Mouse (Mus musculus): ENCODE data around the gene Ell2. TPM values are rescaled to one million over a fixed set of nuclear protein-coding genes. Genes with fewer than 3 reads are reported as not detected.
A peak's percentile ranks its signal among the peaks of the same experiment; 100 is the strongest.

The Ell2 gene
- polyA plus RNA-seq, 1 experiment from 2014 or later: 13.6 TPM

DNA sequence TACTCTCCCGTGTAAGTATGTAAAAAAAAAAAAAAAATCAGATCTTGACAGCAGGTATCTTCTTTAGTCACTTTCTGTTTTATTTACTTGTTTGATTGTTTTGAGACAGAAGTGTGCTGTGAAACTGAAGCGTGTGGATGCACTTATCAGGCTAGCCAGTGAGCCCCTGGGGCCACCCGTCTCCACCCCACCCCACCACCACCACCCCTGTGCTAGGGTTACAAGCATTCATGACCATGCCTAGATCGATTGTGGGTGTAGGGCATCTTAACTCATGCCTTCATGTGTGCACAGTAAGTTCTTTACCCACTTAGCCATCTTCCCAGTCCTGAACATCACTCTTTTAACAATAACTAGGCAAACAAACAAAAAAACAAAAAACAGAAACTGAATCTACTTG, 13.1 kb downstream of the Ell2 start:
- DNase-seq (ENCODE audit: low spot score) (no peak), ATAC-seq (ENCODE audit: low read depth) (no peak)
- no peaks in the 10 kb centered on the region for H3K27me3 ChIP-seq (replicated peaks; ENCODE audit: control insufficient read depth, insufficient read depth, low read length)
- no peak overlapping the region for H3K4me3 ChIP-seq (ENCODE audit: low read depth, low read length)
- no peaks in the 10 kb centered on the region for H3K36me3 ChIP-seq (ENCODE audit: control insufficient read depth, insufficient read depth, low read length)
- H3K4me1 ChIP-seq (ENCODE audit: control insufficient read depth, insufficient read depth, low read length): no peaks in the 10 kb centered on the region
- H3K27ac ChIP-seq (replicated peaks; ENCODE audit: low read depth, low read length): no peak overlapping the region
- no peaks in the 10 kb centered on the region for H3K9me3 ChIP-seq (ENCODE audit: control insufficient read depth, low read length)
- no peak overlapping the region for H3K4me2 ChIP-seq (ENCODE audit: low read depth, low read length)
- 74% methylated on average over 4 of the region's 4 CpGs for WGBS
- no peak overlapping the region for H3K9ac ChIP-seq (ENCODE audit: low read depth, low read length)

DNA sequence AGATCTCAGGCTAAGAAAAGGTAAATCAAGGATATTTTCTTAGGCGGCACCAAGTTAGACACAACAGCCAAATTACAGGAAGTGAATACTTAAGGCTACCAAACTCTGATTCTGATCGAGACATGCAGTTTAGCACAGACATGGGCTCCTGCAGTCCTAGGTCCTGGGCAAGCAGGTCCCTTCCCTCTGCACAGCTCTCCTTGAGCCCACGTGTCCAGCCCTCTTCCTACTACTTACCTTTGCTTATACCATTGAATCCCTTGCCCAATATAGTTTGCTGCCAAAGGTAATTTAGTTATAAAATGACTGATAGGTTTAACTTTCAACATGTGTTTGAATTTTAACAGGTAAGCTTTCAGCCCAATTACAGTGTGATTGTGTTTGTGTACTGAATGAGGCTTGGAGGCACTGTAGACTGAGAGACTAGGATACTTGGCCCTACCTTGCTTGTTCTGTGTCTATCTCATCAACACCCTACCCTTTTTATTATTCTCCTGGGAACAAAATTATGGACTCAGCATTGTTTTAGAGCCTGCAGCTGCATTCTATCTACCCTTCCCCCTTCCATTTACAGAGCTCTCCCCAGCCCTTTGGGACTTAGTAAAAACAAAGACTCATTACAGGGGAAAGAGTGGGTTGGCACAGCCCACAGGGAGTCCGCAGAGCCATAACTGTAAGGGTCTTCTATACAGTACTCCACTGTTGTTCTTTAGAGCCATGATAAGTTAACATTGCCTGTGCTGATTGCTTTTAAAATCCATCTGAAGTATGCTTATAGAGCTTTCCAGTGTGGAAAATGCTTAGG, 20.2 kb downstream of the Ell2 start:
- Histone ChIP-seq H3K4me2 (ENCODE audit: low read depth, low read length) (no peak overlapping the region), H3K27me3 (replicated peaks; ENCODE audit: control insufficient read depth, insufficient read depth, low read length) (no peaks in the 10 kb centered on the region), H3K36me3 (ENCODE audit: control insufficient read depth, insufficient read depth, low read length) (no peaks in the 10 kb centered on the region), H3K27ac (replicated peaks; ENCODE audit: low read depth, low read length) (no peak overlapping the region), H3K4me1 (ENCODE audit: control insufficient read depth, insufficient read depth, low read length) (no peaks in the 10 kb centered on the region; the same call in 1 of the 2 replicates), H3K9me3 (ENCODE audit: control insufficient read depth, low read length) (no peaks in the 10 kb centered on the region), H3K4me3 (ENCODE audit: low read depth, low read length) (no peak overlapping the region), H3K9ac (ENCODE audit: low read depth, low read length) (no peak overlapping the region)
- DNase-seq (ENCODE audit: low spot score): no peak
- peak; percentile 63; the same call in 1 of the 2 replicates for ATAC-seq (ENCODE audit: low read depth)
- WGBS: 41% methylated on average over 4 of the region's 4 CpGs

DNA sequence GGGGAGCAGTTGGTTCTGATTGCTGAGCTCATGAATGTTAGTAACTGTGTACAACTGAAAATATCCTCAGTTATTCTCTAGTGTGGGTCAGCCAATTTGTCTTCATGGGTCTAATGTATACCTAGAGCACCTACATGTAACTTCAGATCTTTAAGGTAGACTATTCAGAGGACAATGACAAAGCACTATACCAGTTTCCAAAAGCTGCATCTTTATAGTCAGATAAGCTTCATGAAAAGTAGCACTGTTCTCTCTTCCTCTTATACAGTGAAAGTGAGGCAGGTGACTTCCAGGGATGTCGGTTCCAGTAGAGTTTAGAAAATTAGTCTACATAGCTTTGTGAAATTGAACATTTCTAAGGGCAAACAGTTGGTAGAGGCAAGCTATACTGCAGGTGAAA, 21.4 kb downstream of the Ell2 start:
- no peak for ATAC-seq (ENCODE audit: low read depth)
- H3K4me1 ChIP-seq (ENCODE audit: control insufficient read depth, insufficient read depth, low read length): no peaks in the 10 kb centered on the region; the same call in 1 of the 2 replicates

DNA sequence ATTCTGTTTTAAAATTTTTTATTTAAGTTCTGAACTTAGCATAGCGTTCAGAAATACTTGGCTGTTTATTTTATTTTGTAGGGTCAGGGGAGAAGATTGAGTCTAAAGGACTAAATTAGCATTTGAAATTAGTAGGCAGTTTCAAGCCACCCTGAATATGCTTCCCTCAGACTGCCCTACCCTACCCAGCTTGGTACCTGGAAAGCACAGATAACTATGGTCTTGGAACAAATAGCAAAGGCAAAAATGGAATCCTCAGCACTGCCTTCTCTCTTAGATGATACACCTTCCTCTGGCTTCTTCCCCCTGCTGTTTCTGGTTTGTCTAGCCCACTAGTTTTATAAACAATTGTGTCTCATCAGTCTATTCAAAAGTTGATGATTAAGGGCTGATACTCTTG, 23.3 kb downstream of the Ell2 start:
- Histone ChIP-seq H3K4me1 (ENCODE audit: control insufficient read depth, insufficient read depth, low read length) (no peaks in the 10 kb centered on the region; the same call in 1 of the 2 replicates), H3K27ac (replicated peaks; ENCODE audit: low read depth, low read length) (no peak overlapping the region), H3K36me3 (ENCODE audit: control insufficient read depth, insufficient read depth, low read length) (no peaks in the 10 kb centered on the region), H3K4me2 (ENCODE audit: low read depth, low read length) (no peak overlapping the region), H3K4me3 (ENCODE audit: low read depth, low read length) (no peak overlapping the region), H3K27me3 (replicated peaks; ENCODE audit: control insufficient read depth, insufficient read depth, low read length) (no peaks in the 10 kb centered on the region), H3K9ac (ENCODE audit: low read depth, low read length) (no peak overlapping the region), H3K9me3 (ENCODE audit: control insufficient read depth, low read length) (no peaks in the 10 kb centered on the region)
- WGBS: 81% methylated on average over 1 of the region's 1 CpGs
- no peak for DNase-seq (ENCODE audit: low spot score)
- ATAC-seq (ENCODE audit: low read depth): no peak

More for the DNA sequence above, 21.4 kb downstream of the Ell2 start:
- no peak overlapping the region for H3K9ac ChIP-seq (ENCODE audit: low read depth, low read length)
- no peak for DNase-seq (ENCODE audit: low spot score)
- H3K36me3 ChIP-seq (ENCODE audit: control insufficient read depth, insufficient read depth, low read length): no peaks in the 10 kb centered on the region
- 82% methylated on average over 1 of the region's 1 CpGs for WGBS
- no peak overlapping the region for H3K4me3 ChIP-seq (ENCODE audit: low read depth, low read length)
- H3K27me3 ChIP-seq (replicated peaks; ENCODE audit: control insufficient read depth, insufficient read depth, low read length): no peaks in the 10 kb centered on the region
- no peak overlapping the region for H3K4me2 ChIP-seq (ENCODE audit: low read depth, low read length)
- H3K9me3 ChIP-seq (ENCODE audit: control insufficient read depth, low read length): no peaks in the 10 kb centered on the region
- no peak overlapping the region for H3K27ac ChIP-seq (replicated peaks; ENCODE audit: low read depth, low read length)

DNA sequence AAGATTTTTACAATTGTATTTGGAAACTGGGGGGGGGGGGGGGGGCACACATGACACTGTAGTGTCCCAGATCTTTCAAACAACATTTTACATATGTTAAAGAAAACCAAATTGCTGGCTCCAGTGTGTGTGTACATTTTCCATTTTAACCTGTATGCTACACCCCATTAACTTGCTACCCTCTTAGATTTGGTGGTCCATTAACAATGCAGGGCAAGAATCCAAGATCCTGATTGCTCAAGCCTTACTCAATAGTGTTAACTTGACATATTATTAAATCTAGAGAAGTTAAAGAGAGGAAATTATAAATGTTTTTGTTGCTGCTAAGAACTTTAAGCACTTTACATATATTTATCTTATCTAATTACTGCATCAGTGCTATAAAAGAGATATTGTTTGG, 24.2 kb downstream of the Ell2 start:
- H3K27ac ChIP-seq (replicated peaks; ENCODE audit: low read depth, low read length): no peak overlapping the region
- H3K27me3 ChIP-seq (replicated peaks; ENCODE audit: control insufficient read depth, insufficient read depth, low read length): no peaks in the 10 kb centered on the region
- ATAC-seq (ENCODE audit: low read depth) (no peak), DNase-seq (ENCODE audit: low spot score) (no peak)
- H3K9ac ChIP-seq (ENCODE audit: low read depth, low read length): no peak overlapping the region
- no peaks in the 10 kb centered on the region for H3K9me3 ChIP-seq (ENCODE audit: control insufficient read depth, low read length)
- H3K4me2 ChIP-seq (ENCODE audit: low read depth, low read length): no peak overlapping the region
- no peaks in the 10 kb centered on the region; the same call in 1 of the 2 replicates for H3K4me1 ChIP-seq (ENCODE audit: control insufficient read depth, insufficient read depth, low read length)
- H3K4me3 ChIP-seq (ENCODE audit: low read depth, low read length): no peak overlapping the region
- no peaks in the 10 kb centered on the region for H3K36me3 ChIP-seq (ENCODE audit: control insufficient read depth, insufficient read depth, low read length)

DNA sequence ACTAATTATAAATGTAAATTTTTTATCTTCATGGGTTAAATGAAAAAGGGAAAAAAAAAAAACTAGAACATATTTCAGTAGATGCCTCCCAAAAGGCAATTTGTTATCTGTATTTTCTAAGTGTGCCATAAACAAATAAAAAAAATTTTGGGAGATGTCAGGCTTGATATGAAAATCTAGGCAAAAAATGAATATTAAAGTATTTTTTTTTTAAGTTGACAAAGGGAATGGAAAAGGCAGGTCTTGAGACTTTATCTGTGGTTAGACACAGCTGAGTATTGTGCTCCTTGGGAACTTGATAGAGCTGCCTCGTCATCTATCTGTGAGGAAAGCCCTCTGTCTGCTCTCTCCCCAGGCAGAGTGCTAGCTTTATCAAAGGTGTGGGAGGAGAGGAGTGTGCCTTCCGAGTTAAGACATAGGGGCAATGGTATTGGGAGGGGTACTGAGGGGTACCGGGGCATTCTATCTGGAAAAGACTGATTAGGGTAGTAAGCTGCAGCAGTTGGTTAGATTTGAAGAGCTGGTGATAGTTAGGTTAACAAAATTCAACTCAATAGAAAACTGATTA, 27.1 kb downstream of the Ell2 start:
- Histone ChIP-seq H3K9ac (ENCODE audit: low read depth, low read length) (no peak overlapping the region), H3K4me2 (ENCODE audit: low read depth, low read length) (no peak overlapping the region), H3K4me3 (ENCODE audit: low read depth, low read length) (no peak overlapping the region), H3K9me3 (ENCODE audit: control insufficient read depth, low read length) (no peaks in the 10 kb centered on the region), H3K27ac (replicated peaks; ENCODE audit: low read depth, low read length) (no peak overlapping the region), H3K4me1 (ENCODE audit: control insufficient read depth, insufficient read depth, low read length) (peaks cover 3% of the 10 kb centered on the region; the same call in 1 of the 2 replicates), H3K36me3 (ENCODE audit: control insufficient read depth, insufficient read depth, low read length) (no peaks in the 10 kb centered on the region), H3K27me3 (replicated peaks; ENCODE audit: control insufficient read depth, insufficient read depth, low read length) (no peaks in the 10 kb centered on the region)
- no peak for DNase-seq (ENCODE audit: low spot score)
- no peak for ATAC-seq (ENCODE audit: low read depth)
- 63% methylated on average over 3 of the region's 3 CpGs for WGBS

DNA sequence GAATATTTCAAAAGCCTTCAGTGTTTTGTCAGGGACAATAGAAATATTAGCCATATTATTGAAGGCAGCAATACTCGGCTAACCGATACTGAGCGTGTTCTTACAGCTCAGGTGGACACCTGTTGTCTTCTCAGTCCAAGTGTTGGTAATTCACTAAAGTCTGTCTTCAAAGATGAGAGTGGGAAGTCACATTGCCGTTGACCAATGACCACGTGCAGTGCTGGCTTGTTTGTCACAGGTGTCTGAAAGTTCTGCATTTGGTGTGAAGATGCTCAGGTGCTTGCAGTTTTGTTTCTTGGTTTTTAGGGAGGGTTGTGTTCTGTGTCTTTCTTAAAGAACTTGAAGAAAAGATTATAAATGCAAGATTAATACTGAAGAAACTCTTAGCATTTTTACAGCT, 27.7 kb downstream of the Ell2 start:
- no peak overlapping the region for H3K27ac ChIP-seq (replicated peaks; ENCODE audit: low read depth, low read length)
- no peak overlapping the region for H3K4me3 ChIP-seq (ENCODE audit: low read depth, low read length)
- ATAC-seq (ENCODE audit: low read depth) (no peak), DNase-seq (ENCODE audit: low spot score) (no peak)
- H3K36me3 ChIP-seq (ENCODE audit: control insufficient read depth, insufficient read depth, low read length): no peaks in the 10 kb centered on the region
- no peaks in the 10 kb centered on the region for H3K27me3 ChIP-seq (replicated peaks; ENCODE audit: control insufficient read depth, insufficient read depth, low read length)
- peaks cover 3% of the 10 kb centered on the region; the same call in 1 of the 2 replicates for H3K4me1 ChIP-seq (ENCODE audit: control insufficient read depth, insufficient read depth, low read length)
- H3K9me3 ChIP-seq (ENCODE audit: control insufficient read depth, low read length): no peaks in the 10 kb centered on the region
- H3K9ac ChIP-seq (ENCODE audit: low read depth, low read length): no peak overlapping the region
- WGBS: 95% methylated on average over 5 of the region's 5 CpGs
- no peak overlapping the region for H3K4me2 ChIP-seq (ENCODE audit: low read depth, low read length)

DNA sequence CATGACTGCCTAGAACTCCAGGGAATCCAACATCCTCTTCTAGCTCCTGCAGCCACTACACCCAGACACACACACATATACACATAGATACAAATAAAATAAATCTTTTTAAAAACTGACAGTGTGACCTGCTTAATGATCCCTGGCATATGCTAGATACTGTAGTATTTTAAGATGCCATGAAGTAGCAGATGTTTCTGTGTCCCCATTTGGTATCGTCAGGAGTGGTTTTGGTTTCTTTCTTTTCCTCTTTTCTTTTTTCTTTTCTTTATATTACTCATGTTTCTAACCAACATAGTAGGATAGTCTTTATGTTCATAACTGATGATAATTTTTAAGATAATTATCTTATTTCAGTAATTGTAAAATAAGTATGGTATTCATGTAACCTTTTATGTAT, 29.0 kb downstream of the Ell2 start:
- Histone ChIP-seq H3K27me3 (replicated peaks; ENCODE audit: control insufficient read depth, insufficient read depth, low read length) (no peaks in the 10 kb centered on the region), H3K4me3 (ENCODE audit: low read depth, low read length) (no peak overlapping the region), H3K36me3 (ENCODE audit: control insufficient read depth, insufficient read depth, low read length) (no peaks in the 10 kb centered on the region), H3K27ac (replicated peaks; ENCODE audit: low read depth, low read length) (no peak overlapping the region), H3K4me2 (ENCODE audit: low read depth, low read length) (no peak overlapping the region), H3K9ac (ENCODE audit: low read depth, low read length) (no peak overlapping the region), H3K4me1 (ENCODE audit: control insufficient read depth, insufficient read depth, low read length) (peaks cover 3% of the 10 kb centered on the region; the same call in 1 of the 2 replicates), H3K9me3 (ENCODE audit: control insufficient read depth, low read length) (no peaks in the 10 kb centered on the region)
- WGBS: 91% methylated on average over 1 of the region's 1 CpGs
- DNase-seq (ENCODE audit: low spot score) (no peak), ATAC-seq (ENCODE audit: low read depth) (no peak)

DNA sequence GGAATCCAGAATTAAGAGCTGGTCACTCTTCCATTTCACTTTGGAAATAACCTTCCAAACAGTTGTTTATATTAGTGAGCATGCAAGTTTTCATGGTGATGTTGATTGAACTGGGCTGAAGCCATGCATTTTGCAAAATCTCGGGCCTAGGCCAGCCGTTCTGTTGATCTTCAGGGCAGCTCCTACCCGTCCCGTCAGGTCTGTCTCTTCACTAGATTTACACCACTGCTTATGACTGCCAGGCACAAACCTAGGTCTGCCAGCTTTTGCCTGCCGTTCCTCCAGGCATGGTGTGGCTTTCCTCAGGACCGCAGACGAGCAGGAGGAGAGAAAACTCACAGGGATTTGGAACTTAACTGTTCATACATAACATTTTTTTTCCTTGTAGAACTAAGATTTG, 31.4 kb downstream of the Ell2 start:
- Histone ChIP-seq H3K27me3 (replicated peaks; ENCODE audit: control insufficient read depth, insufficient read depth, low read length) (no peaks in the 10 kb centered on the region), H3K4me1 (ENCODE audit: control insufficient read depth, insufficient read depth, low read length) (peaks cover 3% of the 10 kb centered on the region; the same call in 1 of the 2 replicates), H3K36me3 (ENCODE audit: control insufficient read depth, insufficient read depth, low read length) (no peaks in the 10 kb centered on the region), H3K4me2 (ENCODE audit: low read depth, low read length) (no peak overlapping the region), H3K4me3 (ENCODE audit: low read depth, low read length) (no peak overlapping the region), H3K9me3 (ENCODE audit: control insufficient read depth, low read length) (no peaks in the 10 kb centered on the region), H3K9ac (ENCODE audit: low read depth, low read length) (no peak overlapping the region), H3K27ac (replicated peaks; ENCODE audit: low read depth, low read length) (no peak overlapping the region)
- no peak for DNase-seq (ENCODE audit: low spot score)
- WGBS: 73% methylated on average over 7 of the region's 7 CpGs
- no peak for ATAC-seq (ENCODE audit: low read depth)
